Mouse (Mus musculus): Measurements from ENCODE around the gene Osgep.

DNA sequence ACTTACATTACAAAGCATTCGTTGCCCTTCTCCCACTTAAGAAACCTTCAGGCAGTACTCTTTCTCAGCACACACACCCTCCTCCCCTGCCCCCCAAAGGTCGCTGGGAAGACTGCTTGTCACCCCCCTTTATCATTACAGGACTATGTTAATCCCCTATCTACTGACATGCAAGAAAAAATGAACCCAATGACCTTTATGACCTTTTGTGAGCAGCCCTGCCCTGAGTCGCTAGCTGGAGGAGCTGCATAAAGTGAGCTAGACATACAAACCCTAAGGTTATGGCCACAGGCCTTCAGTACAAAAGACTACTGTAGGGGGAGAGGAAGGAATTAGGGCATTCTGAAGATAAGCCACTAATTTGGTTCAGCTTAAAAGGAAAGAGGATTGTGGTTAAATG is 13.3 kb downstream of the Osgep start:
- TF ChIP-seq POLR2A (IDR thresholded peaks at IDR 0.05; ENCODE audit: control insufficient read depth, low read depth, low read length) = no peak
- TF ChIP-seq CTCF (IDR thresholded peaks at IDR 0.05; ENCODE audit: control insufficient read depth, insufficient read depth, insufficient replicate concordance, low read depth, low read length) = no peak

All from testis, adult 2 months (tissue).